Mouse (Mus musculus) frontal cortex, postnatal 14 days (tissue): ENCODE measurements around the gene Fzd7.

Experiments used
- DNase-seq, 2 experiments: peaks; one replicate each; pipeline ENCODE4 v3.0.0; 2022; ENCODE audit warnings: low spot score in 2 of 2

The Fzd7 gene

GRCm38 (mm10) chr1:59472368-59473180, 9.7 kb upstream of the Fzd7 start:
- no peak for DNase-seq

DNA sequence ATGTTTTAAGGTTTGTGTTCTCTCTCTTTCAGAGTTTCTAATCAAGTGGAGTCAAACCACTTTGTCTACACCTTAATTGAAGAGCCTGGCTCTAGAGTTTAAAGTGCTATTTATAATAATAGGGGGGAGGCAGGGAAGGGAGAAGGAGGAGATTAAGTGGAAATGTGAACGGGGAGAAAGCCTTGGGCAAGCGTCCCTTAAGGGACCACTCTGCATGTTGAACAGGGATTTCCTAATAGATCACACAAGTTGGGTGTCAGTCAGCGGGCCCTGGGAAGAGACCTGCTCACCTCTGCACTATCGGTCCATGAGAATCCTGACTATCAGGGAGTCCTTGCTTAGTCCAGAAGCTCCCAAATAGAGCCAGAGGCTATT, 9.1 kb upstream of the Fzd7 start:
- no peak for DNase-seq

DNA sequence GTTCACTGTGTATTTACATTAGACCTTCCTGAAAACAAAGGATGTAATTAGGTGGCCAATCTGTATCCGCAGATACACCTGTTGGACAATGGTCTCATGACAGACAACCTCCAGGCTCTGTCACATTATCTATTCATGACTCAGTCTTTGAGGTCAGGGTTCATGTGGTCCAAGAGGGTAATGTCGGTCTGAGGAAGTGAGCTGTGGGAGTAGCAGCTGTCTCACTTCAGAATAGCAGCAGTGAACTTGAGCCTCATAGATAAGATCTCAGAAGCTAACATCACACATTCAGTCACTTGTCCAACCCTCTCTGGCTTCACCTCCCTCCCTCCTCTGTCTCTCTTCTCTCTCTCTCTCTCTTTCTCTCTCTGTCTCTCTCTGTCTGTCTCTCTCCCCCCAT, 6.6 kb upstream of the Fzd7 start:
- no peak for DNase-seq

- DNase-seq: no peak
Measured at GRCm38 (mm10) chr1:59478911-59479310, 3.3 kb upstream of the Fzd7 start.

- DNase-seq: no peak
Measured at GRCm38 (mm10) chr1:59480821-59481455, 1.3 kb upstream of the Fzd7 start.

DNA sequence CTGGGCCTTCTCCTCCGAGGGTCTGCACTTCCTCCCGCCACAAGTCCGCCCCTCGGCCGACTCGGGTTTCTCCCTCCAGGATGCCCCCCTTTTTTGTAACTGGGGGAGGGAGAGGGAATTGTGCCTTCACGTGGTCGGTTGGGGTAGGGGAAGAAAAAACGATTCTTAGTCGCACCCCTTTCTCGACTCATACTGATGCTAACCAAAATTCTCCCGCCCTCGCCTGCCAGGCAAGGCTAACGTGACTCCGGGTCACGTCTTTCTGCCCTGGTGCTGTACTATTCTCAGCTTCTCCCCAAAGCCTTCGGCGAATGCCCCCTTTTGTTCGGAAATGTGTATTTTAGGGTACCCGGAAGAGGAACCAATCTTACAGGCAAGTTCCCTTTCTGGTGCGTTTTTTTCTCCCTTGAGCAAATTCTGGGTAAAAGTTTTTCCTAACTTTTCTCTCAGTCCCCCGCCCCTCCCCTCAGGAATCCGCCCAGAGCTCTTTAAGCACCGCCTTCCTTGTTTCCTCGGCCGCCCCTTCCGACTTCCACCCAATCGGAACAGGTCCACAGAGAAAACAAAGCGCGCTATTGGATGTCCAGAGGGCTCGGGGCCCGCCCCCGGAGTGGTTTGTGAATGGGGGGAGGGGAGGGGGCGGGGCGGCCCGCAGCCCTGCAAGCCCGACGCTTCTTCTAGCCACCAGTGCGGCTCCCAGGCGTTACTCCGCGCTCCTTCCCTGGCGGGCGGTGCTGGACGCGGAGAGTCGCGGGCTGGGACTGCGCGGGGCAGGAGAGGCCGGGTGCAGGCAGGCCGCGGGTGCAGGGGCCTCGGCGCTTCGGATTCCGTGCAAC, 550 bp upstream of the Fzd7 start:
- peak; percentile 78 to 84 for DNase-seq

DNA sequence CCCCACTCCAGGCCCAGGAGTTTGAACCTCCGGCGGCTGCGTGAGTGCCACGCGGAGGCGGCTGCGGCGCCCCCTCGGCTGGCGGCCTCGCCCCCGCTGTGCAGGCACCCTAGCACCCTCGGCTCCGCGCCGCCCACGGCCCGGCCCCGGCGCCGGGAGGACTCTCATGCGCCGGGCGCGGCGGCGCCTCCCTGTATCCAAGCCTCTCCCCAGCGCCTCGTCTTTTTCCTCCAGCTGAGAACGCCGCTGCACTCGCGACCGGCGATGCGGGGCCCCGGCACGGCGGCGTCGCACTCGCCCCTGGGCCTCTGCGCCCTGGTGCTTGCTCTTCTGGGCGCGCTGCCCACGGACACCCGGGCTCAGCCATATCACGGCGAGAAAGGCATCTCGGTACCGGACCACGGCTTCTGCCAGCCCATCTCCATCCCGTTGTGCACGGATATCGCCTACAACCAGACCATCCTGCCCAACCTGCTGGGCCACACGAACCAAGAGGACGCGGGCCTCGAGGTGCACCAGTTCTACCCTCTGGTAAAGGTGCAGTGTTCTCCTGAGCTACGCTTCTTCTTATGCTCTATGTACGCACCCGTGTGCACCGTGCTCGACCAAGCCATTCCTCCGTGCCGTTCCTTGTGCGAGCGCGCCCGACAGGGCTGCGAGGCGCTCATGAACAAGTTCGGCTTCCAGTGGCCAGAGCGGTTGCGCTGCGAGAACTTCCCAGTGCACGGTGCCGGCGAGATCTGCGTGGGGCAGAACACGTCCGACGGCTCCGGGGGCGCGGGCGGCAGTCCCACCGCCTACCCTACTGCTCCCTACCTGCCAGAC, 684 bp downstream of the Fzd7 start:
- DNase-seq: peak in 1 of 2 experiments; percentile 11

GRCm38 (mm10) chr1:59483521-59484245, 1.5 kb downstream of the Fzd7 start:
- DNase-seq: peak; percentile 47 to 58

DNA sequence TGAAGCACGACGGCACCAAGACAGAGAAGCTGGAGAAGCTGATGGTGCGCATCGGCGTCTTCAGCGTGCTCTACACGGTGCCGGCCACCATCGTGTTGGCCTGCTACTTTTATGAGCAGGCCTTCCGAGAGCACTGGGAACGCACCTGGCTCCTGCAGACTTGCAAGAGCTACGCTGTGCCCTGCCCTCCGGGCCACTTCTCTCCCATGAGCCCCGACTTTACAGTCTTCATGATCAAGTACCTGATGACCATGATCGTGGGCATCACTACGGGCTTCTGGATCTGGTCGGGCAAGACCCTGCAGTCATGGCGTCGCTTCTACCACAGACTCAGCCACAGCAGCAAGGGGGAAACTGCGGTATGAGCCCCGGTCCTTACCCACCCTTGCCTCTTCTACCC, 2.1 kb downstream of the Fzd7 start:
- DNase-seq: no peak

DNA sequence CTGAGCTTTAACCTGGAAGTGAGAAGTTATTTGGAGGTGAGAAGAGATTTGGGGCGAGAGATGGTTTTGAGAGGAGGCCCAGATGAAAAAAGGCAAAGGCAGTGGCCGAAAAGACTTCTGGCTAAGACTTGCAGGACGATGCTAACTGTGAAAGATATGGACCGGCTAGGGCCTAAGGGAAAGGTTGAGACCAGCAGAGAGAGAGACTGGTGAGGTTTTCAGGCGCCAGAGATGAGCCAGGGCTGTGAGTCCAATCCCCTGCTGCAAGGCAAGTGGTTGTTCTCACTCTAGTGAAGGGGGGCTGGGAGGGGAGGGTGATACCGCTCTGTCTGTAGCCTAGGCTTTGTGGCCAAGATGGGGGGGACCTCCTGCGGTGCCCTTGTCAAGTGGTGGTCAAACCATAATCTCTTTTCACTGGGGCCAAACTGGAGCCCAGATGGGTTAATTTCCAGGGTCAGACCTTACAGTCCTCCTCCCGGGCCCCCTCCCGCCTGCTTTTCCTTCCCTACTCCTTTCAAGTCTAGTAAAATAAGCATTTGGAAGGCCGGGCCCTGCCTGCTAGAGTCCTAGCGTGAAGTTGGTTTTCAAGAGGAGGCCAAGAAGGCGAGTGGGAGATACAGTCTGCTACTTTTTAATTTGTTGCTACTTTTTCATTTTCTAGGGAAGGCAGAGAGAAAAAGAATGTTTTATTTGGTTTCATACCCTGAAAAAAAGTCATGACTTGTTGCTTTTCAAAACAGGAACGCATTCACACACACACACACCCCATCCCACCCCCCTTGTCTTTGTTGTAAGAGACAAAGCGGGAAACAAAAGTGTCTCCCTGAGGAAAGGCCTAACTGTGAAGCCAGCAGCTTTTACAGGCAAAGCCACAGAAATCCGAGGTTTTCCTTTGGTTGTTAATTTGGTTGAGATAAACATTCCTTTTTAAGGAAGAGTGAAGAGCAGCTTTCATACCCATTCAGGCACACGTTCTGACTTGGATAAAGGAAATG, 2.9 kb downstream of the Fzd7 start:
- DNase-seq: no peak

DNA sequence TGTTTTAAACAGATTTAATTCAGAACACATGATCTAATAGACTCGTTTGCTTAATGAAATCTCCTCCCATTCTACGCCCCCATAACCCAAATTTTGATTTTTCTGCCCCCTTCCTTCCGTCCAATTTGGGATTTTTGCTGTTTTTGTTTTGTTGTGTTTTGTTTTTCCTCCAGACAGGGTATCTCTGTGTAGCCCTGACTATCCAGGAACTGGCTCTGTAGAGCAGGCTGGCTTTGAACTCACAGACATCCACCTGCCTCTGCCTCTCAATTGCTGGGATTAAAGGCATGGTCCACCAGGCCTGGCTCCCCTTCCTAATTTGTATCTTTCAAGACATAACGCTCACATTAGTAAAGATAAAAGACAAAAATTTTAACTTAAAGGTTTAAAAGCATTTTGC, 3.6 kb downstream of the Fzd7 start:
- no peak for DNase-seq

DNA sequence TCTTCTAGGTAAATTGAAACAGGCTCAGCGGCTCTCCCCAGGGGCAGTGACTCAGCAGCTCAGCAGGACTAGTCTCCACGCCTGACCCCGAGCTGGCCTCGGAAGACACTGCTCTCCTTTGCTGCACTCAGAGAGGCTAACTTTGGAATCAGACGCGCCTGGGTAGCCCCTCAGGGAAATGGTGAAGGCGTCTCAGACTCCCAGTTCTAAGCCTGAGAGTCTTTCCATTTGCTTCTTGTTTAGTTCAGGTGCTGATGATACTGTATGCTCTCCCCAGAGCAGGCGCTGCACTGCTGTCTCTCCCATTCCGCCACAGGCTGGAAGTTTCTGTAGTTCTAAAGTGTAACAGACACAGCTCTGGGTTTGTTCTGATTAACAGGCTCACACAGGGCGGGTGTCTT, 5.4 kb downstream of the Fzd7 start:
- DNase-seq: no peak

DNA sequence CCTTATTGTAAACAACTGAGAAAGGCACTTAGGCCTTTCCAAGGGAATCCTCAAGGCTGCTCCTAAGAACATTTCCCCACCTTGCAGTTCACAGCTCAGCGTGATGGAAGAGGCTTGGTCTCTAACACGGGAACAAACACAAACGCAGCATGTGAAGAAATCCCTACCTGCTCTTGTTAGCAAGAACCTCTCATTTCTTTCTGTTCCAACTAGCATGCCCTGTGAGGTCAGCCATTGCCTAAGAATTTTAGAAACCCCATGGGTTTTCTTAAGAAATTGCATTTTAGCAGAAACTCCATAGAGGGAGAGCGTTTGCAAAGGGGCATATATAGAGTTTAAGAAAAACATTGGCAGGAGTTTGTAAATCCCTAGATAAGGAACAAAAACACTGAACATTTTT, 6.3 kb downstream of the Fzd7 start:
- DNase-seq: no peak

- no peak for DNase-seq
Measured at GRCm38 (mm10) chr1:59488991-59489390, 6.8 kb downstream of the Fzd7 start.

DNA sequence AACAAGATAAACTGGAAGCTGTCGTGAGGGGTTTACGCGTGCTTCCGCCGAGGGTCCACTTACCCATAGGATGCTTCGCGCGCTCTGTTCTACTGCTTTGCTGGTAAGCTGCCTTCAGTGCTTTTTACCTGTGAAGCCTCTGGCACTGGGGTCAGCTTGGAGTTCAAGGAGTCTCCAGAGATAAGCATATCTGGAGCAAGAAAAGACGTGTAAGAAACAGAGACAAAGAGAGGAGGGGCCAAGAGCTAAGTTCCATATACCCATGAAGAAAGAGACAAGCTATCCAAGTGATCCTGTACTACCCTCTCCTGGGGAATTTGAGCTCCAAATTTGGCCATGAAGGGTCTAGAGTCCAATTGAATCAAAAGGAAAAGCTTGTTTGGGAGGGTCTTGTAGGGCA, 9.3 kb downstream of the Fzd7 start:
- DNase-seq: no peak

DNA sequence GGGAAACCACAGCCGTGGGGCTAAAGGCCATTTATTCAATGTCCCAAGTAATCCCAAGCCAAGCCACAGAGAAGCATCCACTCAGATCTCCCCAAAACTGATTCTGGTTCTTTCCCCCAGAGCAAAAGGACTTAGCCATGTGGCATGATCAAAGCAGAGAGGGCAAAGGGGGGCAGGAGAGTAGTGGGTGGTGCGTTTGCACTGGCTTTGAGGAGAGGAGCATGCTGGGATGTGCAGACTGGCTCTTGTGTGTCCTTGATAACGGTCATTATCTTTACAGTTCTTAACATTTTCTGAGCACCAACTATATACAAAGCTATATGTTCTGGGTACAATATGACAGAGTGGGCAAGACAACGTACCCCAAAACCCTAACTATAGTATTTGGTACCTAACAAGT, 10.2 kb downstream of the Fzd7 start:
- no peak for DNase-seq

GRCm38 (mm10) chr1:59495970-59496369, 13.7 kb downstream of the Fzd7 start:
- no peak for DNase-seq

DNA sequence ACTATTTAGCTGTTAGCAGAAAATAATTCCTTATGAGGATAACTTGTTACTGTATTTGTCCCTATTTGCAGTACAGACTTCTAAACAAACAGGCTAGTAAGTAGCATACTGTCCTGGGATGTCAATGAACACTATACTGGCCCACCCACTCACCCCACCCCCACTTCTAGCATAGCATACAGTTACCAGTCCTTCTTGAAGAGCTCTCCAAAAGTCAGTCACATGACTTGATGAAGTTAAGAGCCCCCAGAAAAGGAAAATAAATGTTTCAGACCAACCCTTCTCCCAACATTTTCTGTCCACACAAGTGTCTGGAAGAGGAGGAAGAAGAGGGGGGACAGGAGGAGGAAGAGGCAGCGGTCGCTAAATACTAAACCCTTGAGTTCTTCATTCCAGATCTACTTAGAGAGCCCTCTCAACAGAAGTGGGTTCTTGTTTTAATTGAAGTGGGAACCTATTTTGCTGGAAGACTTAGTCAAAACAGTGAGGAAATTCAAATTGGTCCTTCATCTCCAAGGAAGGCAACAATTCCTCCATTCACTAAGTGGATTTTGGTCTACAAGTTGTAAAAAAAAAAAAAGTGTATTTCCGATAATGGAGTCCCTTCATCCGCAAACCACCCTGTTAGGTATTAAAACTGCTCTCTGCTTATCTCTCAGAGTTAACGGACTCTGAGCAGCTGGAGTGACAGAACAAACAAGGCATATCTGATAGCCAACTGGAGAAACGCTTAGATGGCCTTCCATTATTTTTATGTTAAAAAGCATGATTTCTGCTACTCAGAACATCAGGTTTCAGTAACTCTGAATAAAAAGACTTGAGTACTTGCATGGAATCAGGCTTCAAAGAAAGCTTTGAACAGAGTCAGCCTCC, 15.8 kb downstream of the Fzd7 start:
- DNase-seq: no peak

- DNase-seq: no peak
Measured at GRCm38 (mm10) chr1:59499327-59499726, 17.1 kb downstream of the Fzd7 start.
